Mouse (Mus musculus) stomach, postnatal 0 days (tissue): ENCODE data around the gene Bmp6.

Source experiments
- CTCF ChIP-seq: IDR thresholded peaks from 2 replicates; pipeline ENCODE4 v1.5.1; 2016; ENCODE audit warnings: antibody characterized with exemption, low read depth, mild to moderate bottlenecking, moderate library complexity
- EP300 ChIP-seq: optimal IDR thresholded peaks from 2 replicates; pipeline ENCODE3; 2016; ENCODE audit warnings: antibody characterized with exemption

- no peak for TF ChIP-seq EP300
- no peak for TF ChIP-seq CTCF
Observed at GRCm38 (mm10) chr13:38496715-38497114, 151.8 kb downstream of the Bmp6 start.
